7 mouse cellular contexts compared by ENCODE assay signal in the genomic region with DNA sequence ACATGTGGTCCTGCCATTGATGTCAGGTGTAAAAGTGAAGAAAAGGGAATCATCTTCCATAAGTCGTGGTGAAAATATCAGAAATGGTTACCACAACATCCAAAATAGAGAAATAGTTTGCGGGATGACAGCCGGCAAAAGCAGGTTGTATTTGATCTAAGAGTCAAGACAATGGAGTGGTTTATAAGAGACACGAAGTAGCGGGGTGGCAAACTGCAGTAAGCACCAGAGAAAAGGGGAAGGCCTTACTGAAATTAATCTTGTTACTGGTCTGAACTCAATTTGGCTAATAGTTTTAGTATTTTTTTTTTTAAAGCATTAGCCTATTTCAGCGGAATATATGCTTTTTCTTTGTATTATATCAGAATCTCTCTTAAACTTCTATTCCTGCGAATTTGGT. TPM values are rescaled to one million over a fixed set of nuclear protein-coding genes. Genes with fewer than 3 reads are reported as not detected.
DNase-seq lines count a peak whose midpoint lies in the region; ATAC-seq and TF ChIP-seq lines count a peak whose summit lies in the region.

No protein-coding gene starts in this region.

- no peak overlapping the region for H3K27ac ChIP-seq in lung, postnatal 0 days (ENCODE audit: low read length)
- peak overlapping the region; percentile 96; the same call in 1 of the 2 replicates for H3K27ac ChIP-seq in forebrain, embryonic 13.5 days
- H3K27ac ChIP-seq in limb, embryonic 15.5 days = no peak overlapping the region; the same call in 1 of the 2 replicates
- H3K27ac ChIP-seq in stomach, embryonic 15.5 days = no peak overlapping the region; the same call in 1 of the 2 replicates

- no peaks in the 10 kb centered on the region for H3K27me3 ChIP-seq in lung, postnatal 0 days (replicated peaks; ENCODE audit: insufficient read depth, low read length)
- H3K27me3 ChIP-seq in forebrain, embryonic 13.5 days = no peaks in the 10 kb centered on the region
- H3K27me3 ChIP-seq in limb, embryonic 15.5 days = no peaks in the 10 kb centered on the region
- H3K27me3 ChIP-seq in stomach, embryonic 15.5 days (replicated peaks) = no peaks in the 10 kb centered on the region

- no peaks in the 10 kb centered on the region for H3K9me3 ChIP-seq in lung, postnatal 0 days (ENCODE audit: low read length)
- H3K9me3 ChIP-seq in forebrain, embryonic 13.5 days (replicated peaks) = no peaks in the 10 kb centered on the region
- no peaks in the 10 kb centered on the region for H3K9me3 ChIP-seq in limb, embryonic 15.5 days
- no peaks in the 10 kb centered on the region for H3K9me3 ChIP-seq in stomach, embryonic 15.5 days

- peaks cover 3% of the 10 kb centered on the region; the same call in 1 of the 2 replicates for H3K4me1 ChIP-seq in lung, postnatal 0 days (ENCODE audit: insufficient read depth, low read depth, low read length)
- peaks cover 33% of the 10 kb centered on the region for H3K4me1 ChIP-seq in forebrain, embryonic 13.5 days
- H3K4me1 ChIP-seq in limb, embryonic 15.5 days = peaks cover 9% of the 10 kb centered on the region
- H3K4me1 ChIP-seq in stomach, embryonic 15.5 days = peaks cover 10% of the 10 kb centered on the region

- peak overlapping the region; percentile 86 for H3K4me2 ChIP-seq in lung, postnatal 0 days (replicated peaks; ENCODE audit: low read depth, low read length)
- H3K4me2 ChIP-seq in forebrain, embryonic 13.5 days = peak overlapping the region; percentile 70
- H3K4me2 ChIP-seq in limb, embryonic 15.5 days = peak overlapping the region; percentile 57
- peak overlapping the region; percentile 80 for H3K4me2 ChIP-seq in stomach, embryonic 15.5 days

- H3K4me3 ChIP-seq in lung, postnatal 0 days (ENCODE audit: low read depth, low read length) = peak overlapping the region; percentile 99; the same call in 1 of the 2 replicates
- peak overlapping the region; percentile 79 for H3K4me3 ChIP-seq in forebrain, embryonic 13.5 days
- H3K4me3 ChIP-seq in limb, embryonic 15.5 days = peak overlapping the region; percentile 84
- peak overlapping the region; percentile 89 for H3K4me3 ChIP-seq in stomach, embryonic 15.5 days (replicated peaks)

- no peak for TF ChIP-seq CTCF in lung, postnatal 0 days (IDR thresholded peaks at IDR 0.05)

- no peaks in the 10 kb centered on the region for H3K36me3 ChIP-seq in lung, postnatal 0 days (ENCODE audit: insufficient read depth, low read length)
- no peaks in the 10 kb centered on the region for H3K36me3 ChIP-seq in forebrain, embryonic 13.5 days (ENCODE audit: poor library complexity, severe bottlenecking)
- H3K36me3 ChIP-seq in limb, embryonic 15.5 days = no peaks in the 10 kb centered on the region
- no peaks in the 10 kb centered on the region for H3K36me3 ChIP-seq in stomach, embryonic 15.5 days

- no peak overlapping the region for H3K9ac ChIP-seq in lung, postnatal 0 days (replicated peaks; ENCODE audit: low read depth)
- H3K9ac ChIP-seq in forebrain, embryonic 13.5 days = peak overlapping the region; percentile 50; the same call in 1 of the 2 replicates
- no peak overlapping the region for H3K9ac ChIP-seq in limb, embryonic 15.5 days
- H3K9ac ChIP-seq in stomach, embryonic 15.5 days = no peak overlapping the region

- TF ChIP-seq EP300 in lung, postnatal 0 days (IDR thresholded peaks at IDR 0.05) = no peak

- ATAC-seq in lung, postnatal 0 days = no peak
- ATAC-seq in forebrain, embryonic 13.5 days = no peak
- ATAC-seq in limb, embryonic 15.5 days (ENCODE audit: insufficient number of reproducible peaks, low FRiP score, low TSS enrichment, low read depth) = no peak
- no peak for ATAC-seq in stomach, embryonic 15.5 days (ENCODE audit: insufficient read depth, low FRiP score, low read depth)

- no peak for DNase-seq in lung, postnatal 0 days (ENCODE audit: low spot score)
- DNase-seq in lung, postnatal 25 days (ENCODE audit: low spot score) = no peak
- no peak for DNase-seq in gastrocnemius, postnatal 36 days
- DNase-seq in thymus, postnatal 0 days (ENCODE audit: low spot score) = no peak

- WGBS in lung, postnatal 0 days = 8% methylated on average over 7 of the region's 7 CpGs
- 10% methylated on average over 7 of the region's 7 CpGs for WGBS in forebrain, embryonic 13.5 days
- 10% methylated on average over 7 of the region's 7 CpGs for WGBS in limb, embryonic 15.5 days
- WGBS in stomach, embryonic 15.5 days = 9% methylated on average over 7 of the region's 7 CpGs

- intact Hi-C loops in gastrocnemius, postnatal 36 days (cut with DNase I) = loop anchor here (5.0 to 10.0 kb wide), 2 partner anchors 93 to 1205 kb away; a partner anchor contains a TSS

RNA-seq across cellular contexts. Expression of a gene that starts 2.7 kb away (rescaled TPM):
- 54.4 and 57.0 TPM in 2 replicates for polyA plus RNA-seq in lung, postnatal 0 days (2015; fragmentation: Nextera tagmentation; extraction: Ambion mirVana)
- 33.9 and 44.0 TPM in 2 replicates for polyA plus RNA-seq in forebrain, embryonic 13.5 days (2015; fragmentation: Nextera tagmentation; extraction: Ambion mirVana)
- polyA plus RNA-seq in limb, embryonic 15.5 days (2015; fragmentation: Nextera tagmentation; extraction: Ambion mirVana) = 38.7 and 44.4 TPM in 2 replicates
- polyA plus RNA-seq in stomach, embryonic 15.5 days (2015; fragmentation: Nextera tagmentation; extraction: Ambion mirVana) = 50.9 and 51.9 TPM in 2 replicates
- 100 to 1,000 TPM; 241 to 264 TPM for total RNA-seq in gastrocnemius, postnatal 36 days (2021)
- 43.6 and 50.2 TPM in 2 replicates for polyA plus RNA-seq in thymus, postnatal 0 days (2015; fragmentation: Nextera tagmentation; extraction: Ambion mirVana)
